Mouse (Mus musculus) gonadal fat pad, adult 2 months (tissue): ENCODE measurements around the gene Fam229b. TPM values are rescaled to one million over a fixed set of nuclear protein-coding genes. Genes with fewer than 3 reads are reported as not detected.

Source experiments
- DNase-seq: peaks from one replicate; pipeline ENCODE4 v3.0.0-alpha.2; 2012; ENCODE audit warnings: low read depth
- polyA plus RNA-seq: library from polyadenylated mRNA; depleted of rRNA; stranded (reverse); fragments of >200 nt; gene quantifications from 2 replicates; pipeline ENCODE4 v1.2.3, GENCODE M21; 2012; rRNA removed

Gene Fam229b
- polyA plus RNA-seq, 1 experiment: 9.1 TPM

GRCm38 (mm10) chr10:39121412-39121811, 12.3 kb downstream of the Fam229b start:
- no peak for DNase-seq

GRCm38 (mm10) chr10:39109489-39109874, 24.2 kb downstream of the Fam229b start:
- no peak for DNase-seq

DNA sequence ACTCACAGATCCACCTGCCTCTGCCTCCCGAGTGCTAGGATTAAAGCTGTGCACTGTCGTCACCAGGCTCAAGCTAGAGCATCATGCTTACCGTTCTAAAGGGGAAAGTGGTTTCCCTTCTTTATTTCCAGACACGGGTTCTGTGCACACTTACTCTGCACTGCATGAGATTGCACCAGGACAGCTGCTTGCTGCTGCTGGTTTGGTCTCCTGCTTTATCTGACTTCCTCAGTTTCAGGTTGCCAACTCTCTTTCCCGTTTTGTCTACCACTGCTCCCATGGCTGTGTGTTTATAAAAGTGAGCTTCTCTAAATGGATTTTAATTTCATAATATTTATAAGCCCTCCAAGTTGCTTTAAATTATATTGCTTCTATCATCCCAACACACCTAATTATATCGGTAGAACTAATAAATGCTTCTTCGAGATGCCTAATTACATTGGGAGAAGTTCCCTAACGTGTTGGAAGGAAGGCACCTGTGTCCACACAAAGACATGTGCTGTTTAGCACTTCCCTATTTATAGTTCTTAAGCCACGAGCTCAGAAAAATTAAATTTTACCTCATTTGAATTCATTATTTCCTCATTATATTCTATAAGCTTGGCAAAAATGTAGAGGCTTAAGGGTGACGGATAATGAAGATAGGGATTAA, 24.8 kb downstream of the Fam229b start:
- DNase-seq: no peak

- DNase-seq: no peak
These were observed 26.8 kb downstream of the Fam229b start for GRCm38 (mm10) chr10:39106935-39107334.

GRCm38 (mm10) chr10:39106413-39106812, 27.3 kb downstream of the Fam229b start:
- DNase-seq: no peak

GRCm38 (mm10) chr10:39104803-39105449, 28.8 kb downstream of the Fam229b start:
- no peak for DNase-seq

DNA sequence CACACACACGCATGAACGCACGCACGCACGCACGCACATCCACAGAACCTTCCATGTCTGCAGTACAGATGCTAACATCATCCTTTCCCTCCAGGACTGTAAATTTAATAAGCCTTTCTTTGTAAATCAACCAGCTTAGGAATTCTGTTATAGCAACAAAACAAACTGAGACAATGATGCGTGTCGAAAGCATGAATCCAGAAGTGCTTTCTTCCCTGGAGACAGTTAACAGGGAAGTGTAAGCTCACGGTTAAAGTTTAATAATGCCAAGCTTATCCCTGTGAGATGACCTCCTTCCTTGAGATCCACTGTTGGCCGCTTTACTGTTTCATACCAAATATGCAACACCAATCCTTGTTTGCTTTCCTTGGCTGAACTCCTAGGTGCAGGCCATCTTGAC, 35.0 kb downstream of the Fam229b start:
- DNase-seq: no peak

DNA sequence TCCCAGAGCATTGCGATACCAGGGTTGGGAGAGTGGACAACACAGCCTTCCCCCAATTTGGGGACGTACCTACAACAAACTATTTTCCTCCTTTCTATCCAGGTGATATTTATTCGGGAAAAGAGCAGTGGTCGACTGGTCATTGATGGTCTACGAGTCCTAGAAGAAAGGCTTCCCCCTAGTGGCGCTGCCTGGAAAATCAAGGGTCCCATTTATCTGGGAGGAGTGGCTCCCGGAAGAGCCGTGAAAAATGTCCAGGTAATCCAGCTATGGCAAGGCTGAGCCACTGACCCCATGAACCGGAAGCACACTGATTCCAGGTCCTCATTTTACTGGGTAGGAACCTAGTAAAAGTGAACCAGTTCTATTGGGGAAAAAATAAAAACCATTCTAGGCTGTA, 36.7 kb downstream of the Fam229b start:
- DNase-seq: no peak

DNA sequence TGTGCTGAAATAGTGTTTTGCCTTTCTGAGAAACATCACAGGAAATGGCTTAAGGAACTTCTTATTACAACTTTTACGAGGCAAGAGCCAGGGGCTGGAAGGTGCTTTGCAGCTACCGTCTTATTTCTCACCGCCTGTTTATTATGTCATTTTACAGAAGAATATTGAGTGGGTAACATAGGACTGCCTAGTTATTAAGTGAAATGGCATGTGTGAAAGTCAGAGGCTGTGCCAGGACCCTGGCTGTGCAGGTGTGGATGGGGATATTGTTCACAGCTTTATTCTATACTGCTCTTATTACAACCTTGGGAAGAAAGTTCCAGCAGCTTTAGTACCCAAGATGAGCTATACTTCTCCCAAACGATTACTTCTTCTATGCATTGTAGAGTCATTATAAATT, 61.7 kb downstream of the Fam229b start:
- DNase-seq: no peak

Other genes with a start within 250 kb of the Fam229b start
- gene Lama4, start 168.4 kb downstream of the Fam229b start, polyA plus RNA-seq: 42.7 and 63.2 TPM in 2 replicates
- gene Tube1, start 62 bp upstream of the Fam229b start, polyA plus RNA-seq: 1.6 and 1.7 TPM in 2 replicates
- gene Ccn6, start 29.9 kb upstream of the Fam229b start, polyA plus RNA-seq: not detected in 2 replicates
- gene Fyn, start 234.9 kb upstream of the Fam229b start, polyA plus RNA-seq: 13.0 and 16.8 TPM in 2 replicates